Mouse (Mus musculus) kidney, postnatal 0 days (tissue): ENCODE results near the gene Tusc2. TPM values are rescaled to one million over a fixed set of nuclear protein-coding genes. Genes with fewer than 3 reads are reported as not detected.

Experiments
- ATAC-seq: fragments of 200-750 bp; cut with Nextera tagmentation; replicated peaks from 2 replicates; pipeline ENCODE4 v1.8.0; 2017; ENCODE audit warnings: low read depth, moderate number of reproducible peaks, moderate TSS enrichment, moderate library complexity; ENCODE audit not compliant: low FRiP score
- DNase-seq: peaks from one replicate; pipeline ENCODE4 v3.0.0-alpha.2; 2016; ENCODE audit warnings: low spot score
- H3K27ac ChIP-seq: fragments of 300-500 bp; sonication (generic); 2 replicates; pipeline ENCODE4 v1.5.1; 2014; ENCODE audit warnings: mild to moderate bottlenecking
- H3K27me3 ChIP-seq: fragments of 300-500 bp; sonication (generic); 2 replicates; pipeline ENCODE4 v1.6.1; 2014; ENCODE audit warnings: low read length, mixed read lengths; ENCODE audit not compliant: insufficient read depth
- H3K36me3 ChIP-seq: fragments of 300-500 bp; sonication (generic); 2 replicates; pipeline ENCODE4 v1.6.1; 2014; ENCODE audit warnings: low read length, mixed read lengths; ENCODE audit not compliant: insufficient read depth
- H3K4me1 ChIP-seq: fragments of 300-500 bp; sonication (generic); replicated peaks from 2 replicates; pipeline ENCODE4 v1.6.1; 2014; ENCODE audit warnings: antibody characterized with exemption, low read length, mixed read lengths; ENCODE audit not compliant: insufficient read depth
- H3K4me2 ChIP-seq: fragments of 300-500 bp; sonication (generic); 2 replicates; pipeline ENCODE4 v1.6.1; 2014; ENCODE audit warnings: mild to moderate bottlenecking, low read length, moderate library complexity, mixed read lengths
- H3K4me3 ChIP-seq: fragments of 300-500 bp; sonication (generic); replicated peaks from 2 replicates; pipeline ENCODE4 v1.5.1; 2014; ENCODE audit warnings: low read depth, low read length
- H3K9ac ChIP-seq: fragments of 300-500 bp; sonication (generic); 2 replicates; pipeline ENCODE4 v1.6.1; 2014; ENCODE audit warnings: low read depth, low read length
- H3K9me3 ChIP-seq: fragments of 300-500 bp; sonication (generic); replicated peaks from 2 replicates; pipeline ENCODE4 v1.6.1; 2016; ENCODE audit warnings: low read length, inconsistent platforms, mixed read lengths
- CTCF ChIP-seq: IDR thresholded peaks from 2 replicates; pipeline ENCODE4 v1.5.1; 2016; ENCODE audit warnings: antibody characterized with exemption, low read depth, mild to moderate bottlenecking, moderate library complexity
- WGBS: fragments of 180-500 bp; shearing (Covaris S2); extraction: QIAGEN DNeasy Blood & Tissue Kit; methylation state at CpG from one replicate; pipeline ENCODE4 v1.1.7; 2014; 5-methylcytosine and 5-hydroxymethylcytosine counted together
- polyA plus RNA-seq: library from polyadenylated mRNA; unstranded; fragments of >200 nt; fragmentation: Nextera tagmentation; extraction: Ambion mirVana; gene quantifications from 2 replicates; pipeline ENCODE4 v1.2.1, GENCODE M21; 2015

The Tusc2 gene
- polyA plus RNA-seq, 1 experiment from 2014 or later, result 53.0 TPM

- WGBS, result 62% methylated on average over 5 of the region's 5 CpGs
- Histone ChIP-seq H3K9me3 (no peaks in the 10 kb centered on the region), H3K36me3 (peaks cover 15% of the 10 kb centered on the region; the same call in 1 of the 2 replicates), H3K27me3 (no peaks in the 10 kb centered on the region), H3K4me1 (0 out of 2 replicates have a peak, but pooled peaks cover 4% of the 10 kb centered on the region), H3K4me3 (no peak overlapping the region), H3K4me2 (no peak overlapping the region), H3K27ac (no peak overlapping the region), H3K9ac (no peak overlapping the region)
- no peak for TF ChIP-seq CTCF
- ATAC-seq (no peak), DNase-seq (no peak)
These were observed 35.3 kb downstream of the Tusc2 start for GRCm38 (mm10) chr9:107598385-107598784.

GRCm38 (mm10) chr9:107599433-107599832 is 36.4 kb downstream of the Tusc2 start:
- Histone ChIP-seq H3K36me3 (0 out of 2 replicates have a peak, but pooled peaks cover 6% of the 10 kb centered on the region), H3K9ac (no peak overlapping the region), H3K27me3 (no peaks in the 10 kb centered on the region), H3K27ac (no peak overlapping the region), H3K4me2 (no peak overlapping the region), H3K9me3 (no peaks in the 10 kb centered on the region), H3K4me1 (peaks cover 15% of the 10 kb centered on the region; the same call in 1 of the 2 replicates), H3K4me3 (no peak overlapping the region)
- DNase-seq (no peak), ATAC-seq (no peak)
- WGBS, result 81% methylated on average over 9 of the region's 9 CpGs
- no peak for TF ChIP-seq CTCF

GRCm38 (mm10) chr9:107599842-107600241 is 36.8 kb downstream of the Tusc2 start:
- ATAC-seq (no peak), DNase-seq (no peak)
- Histone ChIP-seq H3K4me3 (no peak overlapping the region), H3K27ac (no peak overlapping the region), H3K27me3 (no peaks in the 10 kb centered on the region), H3K4me2 (no peak overlapping the region), H3K9me3 (no peaks in the 10 kb centered on the region), H3K4me1 (peaks cover 19% of the 10 kb centered on the region), H3K36me3 (0 out of 2 replicates have a peak, but pooled peaks cover 5% of the 10 kb centered on the region), H3K9ac (no peak overlapping the region)
- WGBS, result 68% methylated on average over 14 of the region's 14 CpGs
- no peak for TF ChIP-seq CTCF

DNA sequence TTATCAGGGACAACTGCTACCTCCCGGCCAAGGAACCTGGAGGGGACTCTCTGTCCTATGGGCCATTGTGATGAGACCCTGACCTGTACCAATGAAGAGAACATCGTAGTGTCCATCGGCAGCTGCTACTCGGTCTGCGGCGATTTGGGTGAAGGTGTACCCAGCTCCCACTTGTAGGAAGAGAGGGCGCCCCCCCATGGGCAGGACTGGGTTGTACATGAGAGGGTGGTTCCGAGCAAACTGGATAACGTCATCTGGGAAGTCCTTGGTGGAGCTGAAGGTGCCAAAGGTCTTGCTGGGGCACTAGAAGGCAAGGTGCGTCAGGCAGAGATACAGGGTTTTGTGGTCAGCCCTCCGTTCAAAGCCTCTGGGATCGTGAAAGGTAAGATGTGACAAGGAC is 37.7 kb downstream of the Tusc2 start:
- peaks cover 21% of the 10 kb centered on the region for H3K4me1 ChIP-seq
- H3K27ac ChIP-seq, result no peak overlapping the region
- H3K27me3 ChIP-seq, result no peaks in the 10 kb centered on the region
- no peak overlapping the region for H3K4me2 ChIP-seq
- no peak; the same call in 1 of the 2 replicates for TF ChIP-seq CTCF
- WGBS, result 86% methylated on average over 12 of the region's 12 CpGs
- no peak overlapping the region for H3K9ac ChIP-seq
- H3K36me3 ChIP-seq, result 0 out of 2 replicates have a peak, but pooled peaks cover 5% of the 10 kb centered on the region
- H3K9me3 ChIP-seq, result no peaks in the 10 kb centered on the region
- H3K4me3 ChIP-seq, result no peak overlapping the region
- no peak for DNase-seq
- no peak for ATAC-seq

GRCm38 (mm10) chr9:107601275-107601674 is 38.2 kb downstream of the Tusc2 start:
- peaks cover 22% of the 10 kb centered on the region for H3K4me1 ChIP-seq

DNA sequence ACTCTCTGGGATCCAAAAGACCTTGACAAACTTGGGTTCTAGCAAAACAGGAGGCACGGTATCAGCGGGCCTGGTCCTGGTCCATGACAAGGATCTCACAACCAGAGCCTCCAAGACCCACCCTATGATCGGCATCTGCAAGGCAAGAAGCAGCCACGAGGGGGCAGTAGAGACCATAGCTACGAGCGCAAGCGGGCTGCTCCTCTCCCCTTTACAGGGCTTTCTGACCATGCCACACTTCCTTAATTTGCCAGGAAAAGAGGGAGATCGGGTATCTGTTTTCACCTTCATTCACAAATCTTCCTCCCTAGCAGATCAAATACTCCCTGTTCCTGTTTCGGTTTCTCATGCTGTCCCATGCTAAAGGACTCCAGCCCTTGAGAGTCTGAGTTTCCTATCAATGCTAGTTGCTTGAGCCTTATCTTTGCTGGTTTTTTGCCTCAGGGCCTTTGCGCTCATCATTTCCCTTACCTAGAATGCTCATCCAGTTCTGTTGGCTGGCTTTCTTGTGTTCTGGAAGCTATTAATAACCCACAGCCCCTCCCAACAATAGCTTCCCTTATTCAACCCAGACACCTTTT is 39.1 kb downstream of the Tusc2 start:
- Histone ChIP-seq H3K27me3 (no peaks in the 10 kb centered on the region), H3K4me3 (no peak overlapping the region), H3K4me2 (no peak overlapping the region), H3K27ac (no peak overlapping the region), H3K9ac (no peak overlapping the region), H3K36me3 (0 out of 2 replicates have a peak, but pooled peaks cover 5% of the 10 kb centered on the region), H3K9me3 (no peaks in the 10 kb centered on the region), H3K4me1 (peaks cover 31% of the 10 kb centered on the region)
- WGBS, result 10% methylated on average over 10 of the region's 10 CpGs
- no peak for ATAC-seq
- TF ChIP-seq CTCF, result peak; percentile 100
- peak; percentile 96 for DNase-seq

More at GRCm38 (mm10) chr9:107601275-107601674, 38.2 kb downstream of the Tusc2 start:
- H3K9ac ChIP-seq, result no peak overlapping the region
- WGBS, result 80% methylated on average over 11 of the region's 11 CpGs
- no peak overlapping the region for H3K4me2 ChIP-seq
- TF ChIP-seq CTCF, result no peak
- no peaks in the 10 kb centered on the region for H3K9me3 ChIP-seq
- H3K36me3 ChIP-seq, result 0 out of 2 replicates have a peak, but pooled peaks cover 5% of the 10 kb centered on the region
- DNase-seq (no peak), ATAC-seq (no peak)
- no peak overlapping the region for H3K27ac ChIP-seq
- no peak overlapping the region for H3K4me3 ChIP-seq
- no peaks in the 10 kb centered on the region for H3K27me3 ChIP-seq
